Mouse (Mus musculus): ENCODE results near the gene Prrc2a. TPM values are rescaled to one million over a fixed set of nuclear protein-coding genes. Genes with fewer than 3 reads are reported as not detected.
A peak's percentile ranks its signal among the peaks of the same experiment; 100 is the strongest.
"Not testable (repeated sequence)": the region's sequence is repeated elsewhere in the genome, so short reads cannot be mapped to it uniquely, and the experiment has no call there.

The Prrc2a gene
- polyA plus RNA-seq, 1 experiment from 2014 or later: 206 TPM

- not testable (repeated sequence) for H3K9me3 ChIP-seq (replicated peaks); ATAC-seq (ENCODE audit: low FRiP score); H3K9ac ChIP-seq; H3K27ac ChIP-seq; H3K4me3 ChIP-seq; H3K4me2 ChIP-seq (replicated peaks); H3K27me3 ChIP-seq
- H3K36me3 ChIP-seq: peaks cover 22% of the 10 kb centered on the region; the same call in 1 of the 2 replicates
- 90% methylated on average over 12 of the region's 12 CpGs for WGBS
- peaks cover 47% of the 10 kb centered on the region for H3K4me1 ChIP-seq
Measured at GRCm38 (mm10) chr17:35124261-35124896, 40.3 kb downstream of the Prrc2a start.

GRCm38 (mm10) chr17:35123287-35123686 lies 41.4 kb downstream of the Prrc2a start:
- 92% methylated on average over 9 of the region's 9 CpGs for WGBS

GRCm38 (mm10) chr17:35121871-35122303 lies 42.8 kb downstream of the Prrc2a start, which contains the start of gene Csnk2b:
Csnk2b (minus strand) TSS chr17:35122053.
- peaks cover 34% of the 10 kb centered on the region for H3K36me3 ChIP-seq
- WGBS: under 1% methylated on average over 19 of the region's 19 CpGs
- peak; percentile 17; the same call in 1 of the 2 replicates for ATAC-seq (ENCODE audit: low FRiP score)

More at GRCm38 (mm10) chr17:35123287-35123686, 41.4 kb downstream of the Prrc2a start:
- not testable (repeated sequence) for H3K4me3 ChIP-seq; H3K9ac ChIP-seq; H3K9me3 ChIP-seq (replicated peaks); ATAC-seq (ENCODE audit: low FRiP score); H3K4me2 ChIP-seq (replicated peaks); H3K27ac ChIP-seq; H3K27me3 ChIP-seq
- H3K4me1 ChIP-seq: peaks cover 40% of the 10 kb centered on the region
- peaks cover 27% of the 10 kb centered on the region for H3K36me3 ChIP-seq

GRCm38 (mm10) chr17:35121143-35121799 lies 43.4 kb downstream of the Prrc2a start, which contains the start of gene Gpank1:
Gpank1 (plus strand) TSS chr17:35121455.
- no peaks in the 10 kb centered on the region for H3K27me3 ChIP-seq
- peaks cover 25% of the 10 kb centered on the region for H3K4me1 ChIP-seq
- peak; percentile 94 for ATAC-seq (ENCODE audit: low FRiP score)
- peak within 1 kb of the TSS; percentile 74 for H3K4me3 ChIP-seq
- H3K27ac ChIP-seq: peak within 1 kb of the TSS; percentile 91
- H3K9me3 ChIP-seq (replicated peaks): no peaks in the 10 kb centered on the region
- WGBS: under 1% methylated on average over 50 of the region's 50 CpGs
- peak within 1 kb of the TSS; percentile 88 for H3K9ac ChIP-seq
- H3K4me2 ChIP-seq (replicated peaks): peak within 1 kb of the TSS; percentile 97
- H3K36me3 ChIP-seq: peaks cover 38% of the 10 kb centered on the region

More at GRCm38 (mm10) chr17:35121871-35122303, 42.8 kb downstream of the Prrc2a start, which contains the start of gene Csnk2b:
- Histone ChIP-seq H3K27ac (peak within 1 kb of the TSS; percentile 91), H3K4me2 (replicated peaks) (peak within 1 kb of the TSS; percentile 97), H3K27me3 (no peaks in the 10 kb centered on the region), H3K9me3 (replicated peaks) (no peaks in the 10 kb centered on the region), H3K4me3 (peak within 1 kb of the TSS; percentile 74), H3K4me1 (peaks cover 30% of the 10 kb centered on the region), H3K9ac (peak within 1 kb of the TSS; percentile 88)

- peaks cover 22% of the 10 kb centered on the region for H3K4me1 ChIP-seq
- H3K27me3 ChIP-seq: no peaks in the 10 kb centered on the region
- H3K36me3 ChIP-seq: peaks cover 43% of the 10 kb centered on the region
- peak overlapping the region; percentile 64 for H3K27ac ChIP-seq
- H3K9me3 ChIP-seq (replicated peaks): no peaks in the 10 kb centered on the region
- H3K9ac ChIP-seq: peak overlapping the region; percentile 88
- H3K4me2 ChIP-seq (replicated peaks): peak overlapping the region; percentile 97
- peak overlapping the region; percentile 74 for H3K4me3 ChIP-seq
- ATAC-seq (ENCODE audit: low FRiP score): no peak
- under 1% methylated on average over 33 of the region's 33 CpGs for WGBS
Measured at GRCm38 (mm10) chr17:35120745-35121142, 44.0 kb downstream of the Prrc2a start.

- H3K4me2 ChIP-seq (replicated peaks): no peak within 1 kb of the TSS
- peaks cover 47% of the 10 kb centered on the region for H3K36me3 ChIP-seq
- H3K27me3 ChIP-seq: no peaks in the 10 kb centered on the region
- H3K9ac ChIP-seq: no peak within 1 kb of the TSS
- no peak for ATAC-seq (ENCODE audit: low FRiP score)
- 86% methylated on average over 8 of the region's 8 CpGs for WGBS
- H3K4me1 ChIP-seq: peaks cover 7% of the 10 kb centered on the region
- H3K4me3 ChIP-seq: no peak within 1 kb of the TSS
- no peak within 1 kb of the TSS for H3K27ac ChIP-seq
- no peaks in the 10 kb centered on the region for H3K9me3 ChIP-seq (replicated peaks)
Measured at GRCm38 (mm10) chr17:35115046-35116019, 49.4 kb downstream of the Prrc2a start, which contains the start of gene Ly6g5b. Ly6g5b (minus strand) TSS chr17:35115428.

- Histone ChIP-seq H3K27me3 (no peaks in the 10 kb centered on the region), H3K9me3 (replicated peaks) (no peaks in the 10 kb centered on the region), H3K4me3 (no peak overlapping the region), H3K4me1 (no peaks in the 10 kb centered on the region), H3K36me3 (peaks cover 26% of the 10 kb centered on the region), H3K9ac (no peak overlapping the region), H3K4me2 (replicated peaks) (no peak overlapping the region), H3K27ac (no peak overlapping the region)
- WGBS: 67% methylated on average over 9 of the region's 9 CpGs
- no peak for ATAC-seq (ENCODE audit: low FRiP score)
Measured at GRCm38 (mm10) chr17:35111774-35112173, 52.9 kb downstream of the Prrc2a start.

- no peak for ATAC-seq (ENCODE audit: low FRiP score)
- no peak within 1 kb of the TSS for H3K9ac ChIP-seq
- 82% methylated on average over 6 of the region's 6 CpGs for WGBS
Measured at GRCm38 (mm10) chr17:35108097-35108496, 56.6 kb downstream of the Prrc2a start, which contains the start of gene Ly6g5c. Ly6g5c (plus strand) TSS chr17:35108279.

GRCm38 (mm10) chr17:35106522-35106921 lies 58.2 kb downstream of the Prrc2a start:
- H3K4me3 ChIP-seq: no peak overlapping the region
- 62% methylated on average over 3 of the region's 3 CpGs for WGBS
- H3K27me3 ChIP-seq: no peaks in the 10 kb centered on the region
- H3K4me2 ChIP-seq (replicated peaks): no peak overlapping the region
- no peaks in the 10 kb centered on the region for H3K9me3 ChIP-seq (replicated peaks)
- H3K4me1 ChIP-seq: peaks cover 4% of the 10 kb centered on the region; the same call in 1 of the 2 replicates
- peaks cover 25% of the 10 kb centered on the region for H3K36me3 ChIP-seq
- no peak overlapping the region for H3K27ac ChIP-seq
- ATAC-seq (ENCODE audit: low FRiP score): no peak
- no peak overlapping the region; the same call in 1 of the 2 replicates for H3K9ac ChIP-seq

More at GRCm38 (mm10) chr17:35108097-35108496, 56.6 kb downstream of the Prrc2a start, which contains the start of gene Ly6g5c:
- no peaks in the 10 kb centered on the region for H3K9me3 ChIP-seq (replicated peaks)
- H3K4me1 ChIP-seq: peaks cover 4% of the 10 kb centered on the region; the same call in 1 of the 2 replicates
- H3K4me2 ChIP-seq (replicated peaks): no peak within 1 kb of the TSS
- H3K36me3 ChIP-seq: peaks cover 9% of the 10 kb centered on the region
- H3K27me3 ChIP-seq: no peaks in the 10 kb centered on the region
- H3K27ac ChIP-seq: no peak within 1 kb of the TSS
- no peak within 1 kb of the TSS for H3K4me3 ChIP-seq

GRCm38 (mm10) chr17:35105740-35106389 lies 58.8 kb downstream of the Prrc2a start:
- Histone ChIP-seq H3K4me2 (replicated peaks) (peak overlapping the region; percentile 37), H3K36me3 (peaks cover 32% of the 10 kb centered on the region), H3K9ac (peak overlapping the region; percentile 51), H3K27me3 (no peaks in the 10 kb centered on the region), H3K27ac (no peak overlapping the region), H3K4me1 (peaks cover 4% of the 10 kb centered on the region; the same call in 1 of the 2 replicates), H3K9me3 (replicated peaks) (no peaks in the 10 kb centered on the region), H3K4me3 (no peak overlapping the region)
- no peak for ATAC-seq (ENCODE audit: low FRiP score)
- 26% methylated on average over 13 of the region's 13 CpGs for WGBS

- 78% methylated on average over 6 of the region's 6 CpGs for WGBS
- no peaks in the 10 kb centered on the region for H3K27me3 ChIP-seq
- no peak overlapping the region for H3K4me2 ChIP-seq (replicated peaks)
- no peak for ATAC-seq (ENCODE audit: low FRiP score)
- H3K36me3 ChIP-seq: peaks cover 43% of the 10 kb centered on the region
- H3K4me1 ChIP-seq: peaks cover 4% of the 10 kb centered on the region; the same call in 1 of the 2 replicates
- H3K27ac ChIP-seq: no peak overlapping the region
- no peak overlapping the region for H3K4me3 ChIP-seq
- H3K9ac ChIP-seq: no peak overlapping the region
- H3K9me3 ChIP-seq (replicated peaks): no peaks in the 10 kb centered on the region
Measured at GRCm38 (mm10) chr17:35104754-35105153, 59.9 kb downstream of the Prrc2a start.
